Mouse (Mus musculus): ENCODE measurements around the gene Kmt2e. TPM values are rescaled to one million over a fixed set of nuclear protein-coding genes. Genes with fewer than 3 reads are reported as not detected.

The Kmt2e gene
- polyA plus RNA-seq, 1 experiment from 2014 or later = 76.8 TPM

GRCm38 (mm10) chr5:23489231-23489630, 55.0 kb downstream of the Kmt2e start:
- peaks cover 43% of the 10 kb centered on the region for H3K36me3 ChIP-seq (ENCODE audit: insufficient read depth, low read length)
- no peak for TF ChIP-seq CTCF (IDR thresholded peaks at IDR 0.05; ENCODE audit: low read depth)
- WGBS = 85% methylated on average over 4 of the region's 4 CpGs

GRCm38 (mm10) chr5:23490797-23491196, 56.6 kb downstream of the Kmt2e start:
- Histone ChIP-seq H3K4me3 (replicated peaks; ENCODE audit: low read depth, low read length) (no peak overlapping the region), H3K4me1 (replicated peaks; ENCODE audit: insufficient read depth, low read length) (no peaks in the 10 kb centered on the region), H3K9ac (ENCODE audit: low read depth, low read length) (no peak overlapping the region), H3K27ac (no peak overlapping the region), H3K36me3 (ENCODE audit: insufficient read depth, low read length) (peaks cover 46% of the 10 kb centered on the region), H3K27me3 (ENCODE audit: insufficient read depth, low read length) (no peaks in the 10 kb centered on the region), H3K4me2 (ENCODE audit: low read length) (no peak overlapping the region), H3K9me3 (replicated peaks; ENCODE audit: low read length) (no peaks in the 10 kb centered on the region)
- TF ChIP-seq CTCF (IDR thresholded peaks at IDR 0.05; ENCODE audit: low read depth) = peak; percentile 69
- ATAC-seq (replicated peaks; ENCODE audit: low FRiP score, low read depth) (no peak), DNase-seq (ENCODE audit: low spot score) (peak; percentile 68)
- WGBS = 42% methylated on average over 2 of the region's 2 CpGs

More at GRCm38 (mm10) chr5:23489231-23489630, 55.0 kb downstream of the Kmt2e start:
- H3K4me3 ChIP-seq (replicated peaks; ENCODE audit: low read depth, low read length) = no peak overlapping the region
- H3K27ac ChIP-seq = no peak overlapping the region
- no peak for DNase-seq (ENCODE audit: low spot score)
- no peaks in the 10 kb centered on the region for H3K4me1 ChIP-seq (replicated peaks; ENCODE audit: insufficient read depth, low read length)
- ATAC-seq (replicated peaks; ENCODE audit: low FRiP score, low read depth) = no peak
- no peak overlapping the region for H3K4me2 ChIP-seq (ENCODE audit: low read length)
- H3K27me3 ChIP-seq (ENCODE audit: insufficient read depth, low read length) = no peaks in the 10 kb centered on the region
- H3K9me3 ChIP-seq (replicated peaks; ENCODE audit: low read length) = no peaks in the 10 kb centered on the region
- no peak overlapping the region for H3K9ac ChIP-seq (ENCODE audit: low read depth, low read length)

- no peak for TF ChIP-seq CTCF (IDR thresholded peaks at IDR 0.05; ENCODE audit: low read depth)
- Histone ChIP-seq H3K4me3 (replicated peaks; ENCODE audit: low read depth, low read length) (no peak overlapping the region), H3K4me1 (replicated peaks; ENCODE audit: insufficient read depth, low read length) (no peaks in the 10 kb centered on the region), H3K27me3 (ENCODE audit: insufficient read depth, low read length) (no peaks in the 10 kb centered on the region), H3K9ac (ENCODE audit: low read depth, low read length) (no peak overlapping the region), H3K27ac (no peak overlapping the region), H3K4me2 (ENCODE audit: low read length) (no peak overlapping the region), H3K9me3 (replicated peaks; ENCODE audit: low read length) (no peaks in the 10 kb centered on the region), H3K36me3 (ENCODE audit: insufficient read depth, low read length) (peaks cover 58% of the 10 kb centered on the region)
- DNase-seq (ENCODE audit: low spot score) = no peak
- no peak for ATAC-seq (replicated peaks; ENCODE audit: low FRiP score, low read depth)
- WGBS = 80% methylated on average over 3 of the region's 3 CpGs
These were observed 62.2 kb downstream of the Kmt2e start for GRCm38 (mm10) chr5:23496396-23496795.

DNA sequence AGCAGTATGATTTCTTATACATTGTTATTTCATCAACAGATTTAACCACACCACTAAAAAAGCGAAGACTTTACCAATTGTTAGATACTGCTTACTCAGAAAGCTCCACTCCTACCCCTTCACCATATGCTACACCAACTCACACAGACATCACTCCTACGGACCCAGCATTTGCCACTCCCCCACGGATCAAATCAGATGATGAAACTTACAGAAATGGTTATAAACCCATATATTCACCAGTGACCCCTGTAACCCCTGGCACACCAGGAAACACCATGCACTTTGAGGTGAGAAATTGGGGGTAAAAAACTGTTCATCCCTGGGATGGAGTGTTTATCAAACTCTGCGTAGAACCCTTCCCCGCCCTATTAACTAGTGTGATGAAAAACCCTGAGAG, 62.7 kb downstream of the Kmt2e start:
- no peak overlapping the region for H3K4me3 ChIP-seq (replicated peaks; ENCODE audit: low read depth, low read length)
- no peak overlapping the region for H3K4me2 ChIP-seq (ENCODE audit: low read length)
- TF ChIP-seq CTCF (IDR thresholded peaks at IDR 0.05; ENCODE audit: low read depth) = no peak
- ATAC-seq (replicated peaks; ENCODE audit: low FRiP score, low read depth) (no peak), DNase-seq (ENCODE audit: low spot score) (no peak)
- H3K4me1 ChIP-seq (replicated peaks; ENCODE audit: insufficient read depth, low read length) = no peaks in the 10 kb centered on the region
- H3K9ac ChIP-seq (ENCODE audit: low read depth, low read length) = no peak overlapping the region
- H3K36me3 ChIP-seq (ENCODE audit: insufficient read depth, low read length) = peaks cover 64% of the 10 kb centered on the region
- H3K27ac ChIP-seq = no peak overlapping the region
- no peaks in the 10 kb centered on the region for H3K27me3 ChIP-seq (ENCODE audit: insufficient read depth, low read length)
- no peaks in the 10 kb centered on the region for H3K9me3 ChIP-seq (replicated peaks; ENCODE audit: low read length)
- 89% methylated on average over 5 of the region's 5 CpGs for WGBS

DNA sequence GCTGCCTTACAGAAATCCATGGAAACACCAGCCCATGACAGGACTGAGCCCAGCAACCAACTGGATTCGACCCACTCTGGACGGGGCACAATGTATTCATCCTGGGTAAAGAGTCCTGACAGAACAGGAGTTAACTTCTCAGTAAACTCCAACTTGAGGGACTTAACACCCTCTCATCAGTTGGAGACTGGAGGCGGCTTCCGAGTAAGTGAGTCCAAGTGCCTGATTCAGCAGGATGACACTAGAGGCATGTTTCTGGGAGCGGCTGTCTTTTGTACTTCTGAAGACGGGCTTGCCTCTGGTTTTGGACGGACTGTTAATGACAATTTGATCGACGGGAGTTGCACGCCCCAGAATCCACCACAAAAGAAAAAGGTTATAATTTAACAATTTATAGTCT, 63.7 kb downstream of the Kmt2e start:
- 89% methylated on average over 10 of the region's 10 CpGs for WGBS
- Histone ChIP-seq H3K36me3 (ENCODE audit: insufficient read depth, low read length) (peaks cover 63% of the 10 kb centered on the region), H3K4me3 (replicated peaks; ENCODE audit: low read depth, low read length) (no peak overlapping the region), H3K9me3 (replicated peaks; ENCODE audit: low read length) (no peaks in the 10 kb centered on the region), H3K4me2 (ENCODE audit: low read length) (no peak overlapping the region), H3K4me1 (replicated peaks; ENCODE audit: insufficient read depth, low read length) (no peaks in the 10 kb centered on the region), H3K27ac (no peak overlapping the region), H3K9ac (ENCODE audit: low read depth, low read length) (no peak overlapping the region), H3K27me3 (ENCODE audit: insufficient read depth, low read length) (no peaks in the 10 kb centered on the region)
- DNase-seq (ENCODE audit: low spot score) (no peak), ATAC-seq (replicated peaks; ENCODE audit: low FRiP score, low read depth) (no peak)
- TF ChIP-seq CTCF (IDR thresholded peaks at IDR 0.05; ENCODE audit: low read depth) = no peak

DNA sequence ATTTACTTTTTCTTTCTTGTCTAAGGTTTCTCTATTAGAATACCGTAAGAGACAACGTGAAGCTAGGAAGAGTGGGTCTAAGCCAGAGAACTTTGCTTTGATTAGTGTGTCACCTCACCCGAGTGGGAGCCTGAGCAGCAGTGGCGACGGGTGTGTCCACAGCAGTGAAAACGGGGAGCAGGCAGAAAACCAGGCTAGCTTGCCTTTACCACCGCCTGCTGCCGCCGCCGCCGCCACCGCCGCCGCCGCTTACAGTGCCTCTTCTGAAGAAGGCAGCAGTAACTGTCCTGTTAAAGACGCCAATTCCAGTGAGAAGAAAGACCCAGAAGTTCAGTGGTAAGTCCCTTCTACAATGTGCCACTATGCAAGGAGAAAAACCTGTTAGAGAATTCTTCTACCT, 65.0 kb downstream of the Kmt2e start:
- Histone ChIP-seq H3K4me1 (replicated peaks; ENCODE audit: insufficient read depth, low read length) (no peaks in the 10 kb centered on the region), H3K9ac (ENCODE audit: low read depth, low read length) (no peak overlapping the region), H3K36me3 (ENCODE audit: insufficient read depth, low read length) (peaks cover 61% of the 10 kb centered on the region), H3K4me3 (replicated peaks; ENCODE audit: low read depth, low read length) (no peak overlapping the region), H3K27me3 (ENCODE audit: insufficient read depth, low read length) (no peaks in the 10 kb centered on the region), H3K27ac (no peak overlapping the region), H3K9me3 (replicated peaks; ENCODE audit: low read length) (no peaks in the 10 kb centered on the region), H3K4me2 (ENCODE audit: low read length) (no peak overlapping the region)
- DNase-seq (ENCODE audit: low spot score) (no peak), ATAC-seq (replicated peaks; ENCODE audit: low FRiP score, low read depth) (no peak)
- 95% methylated on average over 16 of the region's 16 CpGs for WGBS
- no peak for TF ChIP-seq CTCF (IDR thresholded peaks at IDR 0.05; ENCODE audit: low read depth)

DNA sequence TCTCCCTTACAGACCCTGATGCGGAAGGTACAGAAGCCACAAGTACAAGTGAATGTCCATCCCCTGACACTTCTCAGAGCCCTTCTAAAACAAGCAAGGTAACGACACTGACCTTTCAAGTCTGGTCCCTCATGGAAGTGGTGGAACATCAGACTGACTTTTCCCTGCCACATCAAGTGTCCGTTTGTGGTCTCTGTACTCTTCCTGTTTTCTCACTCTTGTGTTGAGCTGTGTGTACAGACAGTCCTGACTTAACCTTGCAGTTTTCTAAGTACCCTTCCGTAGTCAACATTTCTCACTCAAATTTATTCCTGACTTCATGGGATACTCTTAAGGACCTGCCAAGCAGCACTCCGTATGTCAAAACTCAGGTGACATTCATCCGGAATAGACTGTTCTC, 66.5 kb downstream of the Kmt2e start:
- no peak overlapping the region for H3K27ac ChIP-seq
- peaks cover 55% of the 10 kb centered on the region for H3K36me3 ChIP-seq (ENCODE audit: insufficient read depth, low read length)
- no peak overlapping the region for H3K9ac ChIP-seq (ENCODE audit: low read depth, low read length)
- no peak for DNase-seq (ENCODE audit: low spot score)
- H3K4me3 ChIP-seq (replicated peaks; ENCODE audit: low read depth, low read length) = no peak overlapping the region
- H3K27me3 ChIP-seq (ENCODE audit: insufficient read depth, low read length) = no peaks in the 10 kb centered on the region
- TF ChIP-seq CTCF (IDR thresholded peaks at IDR 0.05; ENCODE audit: low read depth) = no peak
- H3K9me3 ChIP-seq (replicated peaks; ENCODE audit: low read length) = no peaks in the 10 kb centered on the region
- no peaks in the 10 kb centered on the region for H3K4me1 ChIP-seq (replicated peaks; ENCODE audit: insufficient read depth, low read length)
- ATAC-seq (replicated peaks; ENCODE audit: low FRiP score, low read depth) = no peak
- H3K4me2 ChIP-seq (ENCODE audit: low read length) = no peak overlapping the region
- 91% methylated on average over 6 of the region's 6 CpGs for WGBS

All from kidney, postnatal 0 days (tissue).